Mouse (Mus musculus) E14TG2a.4 (cell line): ENCODE data around the gene Prtg.

ENCODE experiments used
- CTCF ChIP-seq: conservative IDR thresholded peaks from 2 replicates; pipeline ENCODE4 v1.5.1; 2014; ENCODE audit warnings: low read length
- POU5F1 ChIP-seq: IDR thresholded peaks from 2 replicates; pipeline ENCODE4 v1.6.1; 2014; ENCODE audit warnings: low read length, borderline replicate concordance

- TF ChIP-seq CTCF: no peak
- no peak for TF ChIP-seq POU5F1
Observed at GRCm38 (mm10) chr9:72763050-72763718, 43.5 kb upstream of the Prtg start.
